16 mouse cellular contexts compared by ENCODE assay signal in genomic region chr1:72179947-72180346, GRCm38 (mm10).
"Had no signal": no experiment of that assay in that cellular context is flagged by ENCODE, and none has a peak within 500 bp of the region (broad histone marks: within the 10 kb centered on the region; RNA-seq: fewer than 3 reads in every experiment).

No protein-coding gene starts in this region.

- H3K27me3 ChIP-seq: neural tube, embryonic 13.5 days; neural tube, embryonic 15.5 days; stomach, embryonic 15.5 days had no signal

- H3K36me3 ChIP-seq: neural tube, embryonic 13.5 days; neural tube, embryonic 15.5 days; stomach, embryonic 15.5 days had no signal

- H3K9ac ChIP-seq: neural tube, embryonic 13.5 days; neural tube, embryonic 15.5 days; stomach, embryonic 15.5 days had no signal

- H3K4me3 ChIP-seq: neural tube, embryonic 13.5 days; neural tube, embryonic 15.5 days; stomach, embryonic 15.5 days had no signal

- H3K4me2 ChIP-seq: neural tube, embryonic 13.5 days; neural tube, embryonic 15.5 days; stomach, embryonic 15.5 days had no signal

- H3K9me3 ChIP-seq: neural tube, embryonic 13.5 days; neural tube, embryonic 15.5 days; stomach, embryonic 15.5 days had no signal

- DNase-seq: retina, postnatal 1 day; right cerebral cortex, adult 18-20 months; right cerebral cortex, postnatal 14 days; right cerebral cortex, postnatal 25 days; right cerebral cortex, postnatal 4 days; spleen, adult 18-20 months; thymus, adult 18-20 months; thymus, adult 2 months; thymus, postnatal 14 days; thymus, postnatal 25 days; thymus, postnatal 36 days; thymus, postnatal 4 days had no signal

- H3K27ac ChIP-seq: neural tube, embryonic 13.5 days; neural tube, embryonic 15.5 days; stomach, embryonic 15.5 days; stomach, postnatal 0 days had no signal
